Mouse (Mus musculus): ENCODE results near the gene Gm14151.

GRCm38 (mm10) chr2:151039726-151040125, 52.4 kb downstream of the Gm14151 start:
- TF ChIP-seq CTCF (IDR thresholded peaks at IDR 0.05; ENCODE audit: insufficient read depth, low read depth, low read length) = no peak
- TF ChIP-seq POLR2A (IDR thresholded peaks at IDR 0.05; ENCODE audit: insufficient read depth, low read depth, low read length) = no peak
